Mouse (Mus musculus) intestine, embryonic 14.5 days (tissue): ENCODE data around the gene Tas2r139. TPM values are rescaled to one million over a fixed set of nuclear protein-coding genes. Genes with fewer than 3 reads are reported as not detected.
"Not testable (repeated sequence)": the region's sequence is repeated elsewhere in the genome, so short reads cannot be mapped to it uniquely, and the experiment has no call there.

Source experiments
- ATAC-seq: fragments of 200-750 bp; cut with Nextera tagmentation; replicated peaks from 2 replicates; pipeline ENCODE4 v1.8.0; 2017; ENCODE audit warnings: low read depth, moderate number of reproducible peaks, moderate TSS enrichment, moderate library complexity; ENCODE audit not compliant: low FRiP score, low TSS enrichment
- DNase-seq: peaks from one replicate; pipeline ENCODE4 v3.0.0-alpha.2; 2018; ENCODE audit warnings: low spot score
- H3K27ac ChIP-seq: fragments of 300-500 bp; sonication (generic); 2 replicates; pipeline ENCODE4 v1.5.1; 2014; ENCODE audit warnings: low read depth, mild to moderate bottlenecking, control low read depth
- H3K27me3 ChIP-seq: fragments of 300-500 bp; sonication (generic); replicated peaks from 2 replicates; pipeline ENCODE4 v1.6.1; 2014; ENCODE audit warnings: low read length, control low read depth; ENCODE audit not compliant: control insufficient read depth, insufficient read depth
- H3K36me3 ChIP-seq: fragments of 300-500 bp; sonication (generic); 2 replicates; pipeline ENCODE4 v1.6.1; 2014; ENCODE audit warnings: low read length, control low read depth; ENCODE audit not compliant: control insufficient read depth, insufficient read depth
- H3K4me1 ChIP-seq: fragments of 300-500 bp; sonication (generic); replicated peaks from 2 replicates; pipeline ENCODE4 v1.6.1; 2014; ENCODE audit warnings: low read length, control low read depth, mixed read lengths; ENCODE audit not compliant: control insufficient read depth, insufficient read depth
- H3K4me2 ChIP-seq: fragments of 300-500 bp; sonication (generic); 2 replicates; pipeline ENCODE4 v1.6.1; 2014; ENCODE audit warnings: low read length
- H3K4me3 ChIP-seq: fragments of 300-500 bp; sonication (generic); 2 replicates; pipeline ENCODE4 v1.5.1; 2014; ENCODE audit warnings: low read depth, low read length, control low read depth, mixed read lengths
- H3K9ac ChIP-seq: fragments of 300-500 bp; sonication (generic); 2 replicates; pipeline ENCODE4 v1.6.1; 2014; ENCODE audit warnings: mild to moderate bottlenecking, low read length
- H3K9me3 ChIP-seq: fragments of 300-500 bp; sonication (generic); 2 replicates; pipeline ENCODE4 v1.6.1; 2016; ENCODE audit warnings: low read length, control low read depth; ENCODE audit not compliant: control insufficient read depth
- whole genome bisulfite sequencing: fragments of 180-500 bp; shearing (Covaris S2); extraction: QIAGEN DNeasy Blood & Tissue Kit; methylation state at CpG from one replicate; pipeline ENCODE4 v1.1.7; 2014; 5-methylcytosine and 5-hydroxymethylcytosine counted together
- polyA plus RNA-seq: library from polyadenylated mRNA; unstranded; fragments of >200 nt; fragmentation: Nextera tagmentation; extraction: Ambion mirVana; gene quantifications from 2 replicates; pipeline ENCODE4 v1.2.1, GENCODE M21; 2014

The Tas2r139 gene
- polyA plus RNA-seq = not detected in 2 replicates

- WGBS = 70% methylated on average over 3 of the region's 3 CpGs
- no peaks in the 10 kb centered on the region for H3K4me1 ChIP-seq
- H3K27me3 ChIP-seq = no peaks in the 10 kb centered on the region
- no peak within 1 kb of the TSS for H3K27ac ChIP-seq
- H3K4me3 ChIP-seq = no peak within 1 kb of the TSS
- no peak within 1 kb of the TSS for H3K9ac ChIP-seq
- ATAC-seq (no peak), DNase-seq (no peak)
- no peak within 1 kb of the TSS for H3K4me2 ChIP-seq
- H3K9me3 ChIP-seq = no peaks in the 10 kb centered on the region
- H3K36me3 ChIP-seq = no peaks in the 10 kb centered on the region
These were observed at the start of gene Tas2r139 for GRCm38 (mm10) chr6:42140636-42141035. Gene Tas2r139, plus strand, starts transcription at chr6:42140936.

- not testable (repeated sequence) for ATAC-seq, H3K9ac ChIP-seq, H3K4me3 ChIP-seq, DNase-seq, H3K4me2 ChIP-seq, H3K36me3 ChIP-seq, H3K27me3 ChIP-seq, H3K9me3 ChIP-seq, H3K4me1 ChIP-seq, H3K27ac ChIP-seq
- WGBS = 77% methylated on average over 14 of the region's 15 CpGs
These were observed 10.4 kb downstream of the Tas2r139 start for GRCm38 (mm10) chr6:42151115-42151514.

GRCm38 (mm10) chr6:42182462-42182861 lies 41.7 kb downstream of the Tas2r139 start:
- 70% methylated on average over 1 of the region's 1 CpGs for WGBS

GRCm38 (mm10) chr6:42186230-42186629 lies 45.5 kb downstream of the Tas2r139 start:
- Histone ChIP-seq H3K27me3 (no peaks in the 10 kb centered on the region), H3K4me2 (no peak overlapping the region), H3K4me3 (no peak overlapping the region), H3K9me3 (no peaks in the 10 kb centered on the region), H3K27ac (no peak overlapping the region), H3K4me1 (no peaks in the 10 kb centered on the region), H3K36me3 (no peaks in the 10 kb centered on the region), H3K9ac (no peak overlapping the region)
- ATAC-seq (no peak), DNase-seq (no peak)
- 35% methylated on average over 3 of the region's 3 CpGs for WGBS

More at GRCm38 (mm10) chr6:42182462-42182861, 41.7 kb downstream of the Tas2r139 start:
- H3K4me3 ChIP-seq = no peak overlapping the region
- ATAC-seq (no peak), DNase-seq (no peak)
- no peaks in the 10 kb centered on the region for H3K36me3 ChIP-seq
- H3K4me1 ChIP-seq = no peaks in the 10 kb centered on the region
- no peaks in the 10 kb centered on the region for H3K9me3 ChIP-seq
- no peak overlapping the region for H3K4me2 ChIP-seq
- H3K27me3 ChIP-seq = no peaks in the 10 kb centered on the region
- no peak overlapping the region for H3K9ac ChIP-seq
- no peak overlapping the region for H3K27ac ChIP-seq

Other genes with a start within 250 kb of the Tas2r139 start
- gene Sval1, start 189.3 kb upstream of the Tas2r139 start, polyA plus RNA-seq = not detected in 2 replicates
- not detected in 2 replicates for gene Sval3, start 172.8 kb upstream of the Tas2r139 start, polyA plus RNA-seq
- not detected in 2 replicates for gene Sva, start 102.5 kb upstream of the Tas2r139 start, polyA plus RNA-seq
- not detected in 2 replicates for gene Tas2r144, start 74.4 kb downstream of the Tas2r139 start, polyA plus RNA-seq
- 22.1 and 29.0 TPM in 2 replicates for gene Gstk1, start 105.0 kb downstream of the Tas2r139 start, polyA plus RNA-seq
- 1.3 and 2.8 TPM in 2 replicates for gene Tmem139, start 121.0 kb downstream of the Tas2r139 start, polyA plus RNA-seq
- gene Casp2, start 124.0 kb downstream of the Tas2r139 start, polyA plus RNA-seq = 53.0 and 59.5 TPM in 2 replicates
- 0.12 and 0.22 TPM in 2 replicates for gene Clcn1, start 145.7 kb downstream of the Tas2r139 start, polyA plus RNA-seq
- 0.30 and 0.32 TPM in 2 replicates for gene Fam131b, start 183.7 kb downstream of the Tas2r139 start, polyA plus RNA-seq
- 112 and 115 TPM in 2 replicates for gene Zyx, start 208.7 kb downstream of the Tas2r139 start, polyA plus RNA-seq
- 2.5 and 2.6 TPM in 2 replicates for gene Epha1, start 232.3 kb downstream of the Tas2r139 start, polyA plus RNA-seq